Mouse (Mus musculus): ENCODE data around the gene Ttpal. TPM values are rescaled to one million over a fixed set of nuclear protein-coding genes. Genes with fewer than 3 reads are reported as not detected.

Ttpal gene
- total RNA-seq, 2 experiments from 2014 or later = 4.3 to 4.8 TPM

- intact Hi-C loops (cut with DNase I) = loop anchor here (2.0 to 5.0 kb wide), 3 partner anchors 34 to 61 kb away; partner anchors contain the start of gene Ttpal
- peak; percentile 70 to 81 for DNase-seq
These were observed 56.1 kb downstream of the Ttpal start, which contains the start of gene Pkig for GRCm38 (mm10) chr2:163657975-163658886. Pkig (plus strand) TSS chr2:163658386.

- no peak for DNase-seq
- intact Hi-C loops (cut with DNase I) = loop anchor here (2.0 to 5.0 kb wide), 3 partner anchors 33 to 60 kb away; partner anchors contain the start of gene Ttpal
These were observed 56.8 kb downstream of the Ttpal start for GRCm38 (mm10) chr2:163658941-163659340.

- intact Hi-C loops (cut with DNase I) = loop anchor here (2.0 to 5.0 kb wide), 3 partner anchors 33 to 59 kb away; partner anchors contain the start of gene Ttpal
- DNase-seq = no peak
These were observed 57.3 kb downstream of the Ttpal start for GRCm38 (mm10) chr2:163659431-163659830.

- intact Hi-C loops (cut with DNase I) = loop anchor here (10.0 kb wide), 1 partner anchor 175 kb away; no protein-coding TSS in a partner anchor
- no peak for DNase-seq
These were observed 58.1 kb downstream of the Ttpal start for GRCm38 (mm10) chr2:163660103-163660701.

- DNase-seq = no peak
- intact Hi-C loops (cut with DNase I) = loop anchor here (10.0 kb wide), 1 partner anchor 173 kb away; no protein-coding TSS in a partner anchor
These were observed 59.3 kb downstream of the Ttpal start for GRCm38 (mm10) chr2:163661371-163661850.

GRCm38 (mm10) chr2:163662076-163662475, 60.0 kb downstream of the Ttpal start:
- DNase-seq = no peak
- intact Hi-C loops (cut with DNase I) = loop anchor here (10.0 kb wide), 1 partner anchor 173 kb away; no protein-coding TSS in a partner anchor

GRCm38 (mm10) chr2:163662698-163663221, 60.6 kb downstream of the Ttpal start:
- DNase-seq = no peak
- intact Hi-C loops (cut with DNase I) = loop anchor here (10.0 kb wide), 1 partner anchor 172 kb away; no protein-coding TSS in a partner anchor

GRCm38 (mm10) chr2:163663930-163664329, 61.8 kb downstream of the Ttpal start:
- DNase-seq = no peak
- intact Hi-C loops (cut with DNase I) = loop anchor here (10.0 kb wide), 1 partner anchor 171 kb away; no protein-coding TSS in a partner anchor

- DNase-seq = no peak
- intact Hi-C loops (cut with DNase I) = loop anchor here (10.0 kb wide), 1 partner anchor 168 kb away; no protein-coding TSS in a partner anchor
These were observed 64.9 kb downstream of the Ttpal start for GRCm38 (mm10) chr2:163667045-163667444.

Other genes starting within 250 kb of the Ttpal start
- 100 to 1,000 TPM; 427 to 468 TPM for gene Jph2, start 204.3 kb upstream of the Ttpal start, total RNA-seq (2021)
- gene Oser1, start 177.6 kb upstream of the Ttpal start, total RNA-seq (2021) = 10 to 100 TPM; 31.3 to 32.4 TPM
- gene Gdap1l1, start 163.8 kb upstream of the Ttpal start, total RNA-seq (2021) = not detected
- 10 to 100 TPM; 70.2 to 84.3 TPM for gene Fitm2, start 129.7 kb upstream of the Ttpal start, total RNA-seq (2021)
- gene R3hdml, start 110.0 kb upstream of the Ttpal start, total RNA-seq (2021) = not detected
- gene Hnf4a, start 95.5 kb upstream of the Ttpal start, total RNA-seq (2021) = not detected
- gene Serinc3, start 42.8 kb downstream of the Ttpal start, total RNA-seq (2021) = 100 to 1,000 TPM; 101 to 136 TPM
- gene Pkig, start 56.1 kb downstream of the Ttpal start, total RNA-seq (2021) = 10 to 100 TPM; 80.1 to 98.9 TPM
- gene Ada, start 147.9 kb downstream of the Ttpal start, total RNA-seq (2021) = under 1 TPM; 0.25 to 0.79 TPM
- under 1 TPM; 0.74 to 0.91 TPM for gene Ccn5, start 218.5 kb downstream of the Ttpal start, total RNA-seq (2021)